9 mouse cellular contexts compared by ENCODE assay signal in the genomic region with DNA sequence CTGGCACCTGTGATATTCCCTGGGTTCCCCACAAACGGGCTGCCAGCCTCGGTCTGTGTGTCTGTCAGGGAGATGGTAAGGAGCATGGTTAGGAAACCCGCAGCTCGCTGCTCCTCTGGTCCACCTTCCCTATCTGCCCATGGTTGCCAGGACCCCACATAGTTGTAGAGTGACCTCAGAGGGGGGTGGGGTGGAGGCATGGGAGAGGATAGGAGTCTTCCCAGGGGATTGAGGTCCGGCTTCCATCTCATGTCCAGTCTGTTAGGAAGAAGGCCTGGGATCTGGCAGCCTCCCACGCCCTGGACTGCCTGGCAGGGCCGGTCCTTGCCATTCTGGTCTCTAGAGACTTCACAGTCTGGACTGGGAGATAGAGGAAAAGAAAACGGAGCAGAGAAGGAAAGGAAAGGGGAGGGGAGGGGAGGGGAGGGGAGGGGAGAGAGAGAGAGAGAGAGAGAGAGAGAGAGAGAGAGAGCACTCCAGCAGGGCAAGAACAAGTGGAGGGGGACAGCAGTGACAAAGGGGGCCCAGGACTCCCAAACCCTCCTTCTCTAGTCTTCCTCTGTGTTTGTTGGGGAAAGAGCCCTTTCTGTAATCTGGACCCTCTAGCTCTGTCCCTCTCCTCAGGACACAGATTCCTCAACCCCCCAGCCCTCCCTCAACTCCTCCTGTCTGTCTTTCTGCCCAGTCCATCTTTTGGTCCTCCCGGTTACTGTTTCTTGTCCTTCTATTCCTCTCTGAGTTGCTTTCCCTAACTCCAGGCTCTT. TPM values are rescaled to one million over a fixed set of nuclear protein-coding genes. Genes with fewer than 3 reads are reported as not detected.
A peak's percentile ranks its signal among the peaks of the same experiment; 100 is the strongest.
DNase-seq lines count a peak whose midpoint lies in the region; ATAC-seq and TF ChIP-seq lines count a peak whose summit lies in the region.
"Had no signal": no experiment of that assay in that cellular context is flagged by ENCODE, and none has a peak within 500 bp of the region (broad histone marks: within the 10 kb centered on the region; RNA-seq: fewer than 3 reads in every experiment).

No protein-coding gene starts in this region.

- peak; percentile 27 for TF ChIP-seq POLR2A in embryonic fibroblast, embryonic 13.5 days (IDR thresholded peaks at IDR 0.05; ENCODE audit: low read depth, low read length)

- TF ChIP-seq CTCF in embryonic fibroblast, embryonic 13.5 days (IDR thresholded peaks at IDR 0.05; ENCODE audit: borderline replicate concordance, insufficient read depth, low read length), result no peak

- 21% methylated on average over 8 of the region's 9 CpGs for whole genome bisulfite sequencing in kidney, embryonic 16.5 days
- 23% methylated on average over 9 of the region's 9 CpGs for WGBS in hindbrain, embryonic 13.5 days

- 0 out of 2 replicates have a peak, but pooled peaks cover 5% of the 10 kb centered on the region for H3K36me3 ChIP-seq in kidney, embryonic 16.5 days (ENCODE audit: insufficient read depth, low read length)
- H3K36me3 ChIP-seq in hindbrain, embryonic 13.5 days, result no peaks in the 10 kb centered on the region

- peak; percentile 30 for ATAC-seq in kidney, embryonic 16.5 days (ENCODE audit: low FRiP score, low TSS enrichment)
- peak; percentile 36; the same call in 1 of the 2 replicates for ATAC-seq in hindbrain, embryonic 13.5 days (ENCODE audit: low FRiP score)
- no peak for ATAC-seq in CD4-positive, CD25-positive, alpha-beta regulatory T cell, adult 4 months
- ATAC-seq in erythroblast, adult 5-6 weeks (replicated peaks; ENCODE audit: low FRiP score, poor library complexity, severe bottlenecking), result no peak

- H3K4me1 ChIP-seq in kidney, embryonic 16.5 days (ENCODE audit: insufficient read depth, low read length), result peaks cover 22% of the 10 kb centered on the region
- peaks cover 27% of the 10 kb centered on the region; the same call in 1 of the 2 replicates for H3K4me1 ChIP-seq in embryonic fibroblast, embryonic 13.5 days (ENCODE audit: control insufficient read depth, insufficient read depth, low read length)
- H3K4me1 ChIP-seq in hindbrain, embryonic 13.5 days (replicated peaks), result peaks cover 19% of the 10 kb centered on the region

- H3K4me2 ChIP-seq in kidney, embryonic 16.5 days (replicated peaks; ENCODE audit: low read depth, low read length), result peak overlapping the region; percentile 89
- H3K4me2 ChIP-seq in hindbrain, embryonic 13.5 days, result peak overlapping the region; percentile 63

- DNase-seq in kidney, adult 8-10 months, result no peak
- DNase-seq in lung, postnatal 36 days, result peak; percentile 28
- no peak for DNase-seq in natural killer cell, adult 2 months (ENCODE audit: low spot score in 2 of 2)

- peak overlapping the region; percentile 76 for H3K9ac ChIP-seq in kidney, embryonic 16.5 days (replicated peaks; ENCODE audit: low read length)
- H3K9ac ChIP-seq in hindbrain, embryonic 13.5 days, result peak overlapping the region; percentile 66

- H3K4me3 ChIP-seq in kidney, embryonic 16.5 days (ENCODE audit: low read length), result peak overlapping the region; percentile 70
- peak overlapping the region; percentile 97 for H3K4me3 ChIP-seq in embryonic fibroblast, embryonic 13.5 days (ENCODE audit: insufficient read depth, low read length)
- H3K4me3 ChIP-seq in hindbrain, embryonic 13.5 days, result peak overlapping the region; percentile 42

- H3K9me3 ChIP-seq in kidney, embryonic 16.5 days (ENCODE audit: low read length), result no peaks in the 10 kb centered on the region
- no peaks in the 10 kb centered on the region for H3K9me3 ChIP-seq in hindbrain, embryonic 13.5 days

- peak overlapping the region; percentile 68; the same call in 1 of the 2 replicates for H3K27ac ChIP-seq in kidney, embryonic 16.5 days (ENCODE audit: low read length)
- peak overlapping the region; percentile 85 for H3K27ac ChIP-seq in embryonic fibroblast, embryonic 13.5 days (ENCODE audit: insufficient read depth, low read length)
- no peak overlapping the region for H3K27ac ChIP-seq in hindbrain, embryonic 13.5 days

- H3K27me3 ChIP-seq in kidney, embryonic 16.5 days (ENCODE audit: insufficient read depth, low read length), result no peaks in the 10 kb centered on the region
- no peaks in the 10 kb centered on the region for H3K27me3 ChIP-seq in hindbrain, embryonic 13.5 days

RNA-seq across cellular contexts. Expression of gene Axl, which starts 0.9 kb away (rescaled TPM):
- polyA plus RNA-seq in kidney, embryonic 16.5 days (2015; fragmentation: Nextera tagmentation; extraction: Ambion mirVana), result 91.5 and 96.5 TPM in 2 replicates
- polyA plus RNA-seq in embryonic fibroblast, embryonic 13.5 days (2011; ENCODE audit: insufficient read length, low read depth, missing spikeins), result 232 and 364 TPM in 2 replicates
- polyA plus RNA-seq in hindbrain, embryonic 13.5 days (2015; fragmentation: Nextera tagmentation; extraction: Ambion mirVana), result 21.9 and 22.2 TPM in 2 replicates
- polyA plus RNA-seq in CD4-positive, CD25-positive, alpha-beta regulatory T cell, adult 4 months (2017; shearing (Covaris generic)), result 10 to 100 TPM; 17.8 to 34.4 TPM
- total RNA-seq in erythroblast, adult 5-6 weeks (2015; ENCODE audit: low replicate concordance), result 28.2 and 35.7 TPM in 2 replicates
- 20.2 and 22.2 TPM in 2 replicates for total RNA-seq in erythroblast, adult 5-6 weeks (2017; ENCODE audit: low replicate concordance)

RNA-seq across cellular contexts. Expression of gene Cyp2s1, which starts 29.1 kb away (rescaled TPM):
- polyA plus RNA-seq in kidney, embryonic 16.5 days (2015; fragmentation: Nextera tagmentation; extraction: Ambion mirVana), result 22.1 and 23.0 TPM in 2 replicates
- polyA plus RNA-seq in embryonic fibroblast, embryonic 13.5 days (2011; ENCODE audit: insufficient read length, low read depth, missing spikeins), result 0.23 TPM in 1 of 2 replicates, not detected in the other
- polyA plus RNA-seq in hindbrain, embryonic 13.5 days (2015; fragmentation: Nextera tagmentation; extraction: Ambion mirVana), result 1.4 and 2.1 TPM in 2 replicates
- 1 to 10 TPM; 2.1 to 3.0 TPM for polyA plus RNA-seq in CD4-positive, CD25-positive, alpha-beta regulatory T cell, adult 4 months (2017; shearing (Covaris generic))
- total RNA-seq in erythroblast, adult 5-6 weeks (2015; ENCODE audit: low replicate concordance), result not detected in 2 replicates
- not detected in 2 replicates for total RNA-seq in erythroblast, adult 5-6 weeks (2017; ENCODE audit: low replicate concordance)
- total RNA-seq: MEL had no signal

RNA-seq across cellular contexts. Expression of gene Hnrnpul1, which starts 33.1 kb away (rescaled TPM):
- 43.7 and 56.5 TPM in 2 replicates for polyA plus RNA-seq in kidney, embryonic 16.5 days (2015; fragmentation: Nextera tagmentation; extraction: Ambion mirVana)
- 125 and 155 TPM in 2 replicates for polyA plus RNA-seq in embryonic fibroblast, embryonic 13.5 days (2011; ENCODE audit: insufficient read length, low read depth, missing spikeins)
- 49.9 and 50.7 TPM in 2 replicates for polyA plus RNA-seq in hindbrain, embryonic 13.5 days (2015; fragmentation: Nextera tagmentation; extraction: Ambion mirVana)
- polyA plus RNA-seq in CD4-positive, CD25-positive, alpha-beta regulatory T cell, adult 4 months (2017; shearing (Covaris generic)), result 10 to 100 TPM; 40.5 to 57.0 TPM
- total RNA-seq in erythroblast, adult 5-6 weeks (2015; ENCODE audit: low replicate concordance), result 45.2 and 59.1 TPM in 2 replicates
- 79.3 and 99.9 TPM in 2 replicates for total RNA-seq in erythroblast, adult 5-6 weeks (2017; ENCODE audit: low replicate concordance)

Comparison
In these comparisons a context has a peak if more than half of its experiments do, and no peak if none do; other contexts are left out.
1. ATAC-seq: peak in kidney, embryonic 16.5 days (single experiment) and hindbrain, embryonic 13.5 days (single experiment); none in CD4-positive, CD25-positive, alpha-beta regulatory T cell, adult 4 months (single experiment) and erythroblast, adult 5-6 weeks (single experiment).
2. H3K4me3 ChIP-seq: peak in every context shown above with its lines; median percentile 97 in embryonic fibroblast, embryonic 13.5 days; 70 in kidney, embryonic 16.5 days; 42 in hindbrain, embryonic 13.5 days.